Mouse (Mus musculus) intestine, embryonic 16.5 days (tissue): ENCODE measurements around the gene Exoc2. TPM values are rescaled to one million over a fixed set of nuclear protein-coding genes. Genes with fewer than 3 reads are reported as not detected.

Source experiments
- ATAC-seq: fragments of 200-750 bp; cut with Nextera tagmentation; 2 replicates; pipeline ENCODE4 v1.8.0; 2017; ENCODE audit warnings: moderate TSS enrichment, moderate library complexity
- H3K27ac ChIP-seq: fragments of 300-500 bp; sonication (generic); 2 replicates; pipeline ENCODE4 v1.5.1; 2014; ENCODE audit warnings: mild to moderate bottlenecking, low read length
- H3K27me3 ChIP-seq: fragments of 300-500 bp; sonication (generic); replicated peaks from 2 replicates; pipeline ENCODE4 v1.6.1; 2014; ENCODE audit warnings: low read length, control low read depth, mixed read lengths; ENCODE audit not compliant: control insufficient read depth, insufficient read depth
- H3K36me3 ChIP-seq: fragments of 300-500 bp; sonication (generic); 2 replicates; pipeline ENCODE4 v1.6.1; 2014; ENCODE audit warnings: low read length, control low read depth; ENCODE audit not compliant: control insufficient read depth, insufficient read depth
- H3K4me1 ChIP-seq: fragments of 300-500 bp; sonication (generic); 2 replicates; pipeline ENCODE4 v1.6.1; 2014; ENCODE audit warnings: low read length, control low read depth, mixed read lengths; ENCODE audit not compliant: control insufficient read depth, insufficient read depth
- H3K4me2 ChIP-seq: fragments of 300-500 bp; sonication (generic); 2 replicates; pipeline ENCODE4 v1.6.1; 2014; ENCODE audit warnings: low read depth, low read length, control low read depth
- H3K4me3 ChIP-seq: fragments of 300-500 bp; sonication (generic); 2 replicates; pipeline ENCODE4 v1.5.1; 2014; ENCODE audit warnings: mild to moderate bottlenecking, low read length
- H3K9ac ChIP-seq: fragments of 300-500 bp; sonication (generic); 2 replicates; pipeline ENCODE4 v1.6.1; 2014; ENCODE audit warnings: low read depth, low read length
- H3K9me3 ChIP-seq: fragments of 300-500 bp; sonication (generic); 2 replicates; pipeline ENCODE4 v1.6.1; 2016; ENCODE audit warnings: low read length, control low read depth; ENCODE audit not compliant: control insufficient read depth
- WGBS: fragments of 180-500 bp; shearing (Covaris S2); extraction: QIAGEN DNeasy Blood & Tissue Kit; methylation state at CpG from one replicate; pipeline ENCODE4 v1.1.7; 2014; 5-methylcytosine and 5-hydroxymethylcytosine counted together
- polyA plus RNA-seq: library from polyadenylated mRNA; unstranded; fragments of >200 nt; fragmentation: Nextera tagmentation; extraction: Ambion mirVana; gene quantifications from 2 replicates; pipeline ENCODE4 v1.2.1, GENCODE M21; 2015

Gene Exoc2
- polyA plus RNA-seq, 1 experiment from 2014 or later: 22.1 TPM

GRCm38 (mm10) chr13:30952044-30952443, 21.8 kb downstream of the Exoc2 start:
- H3K9ac ChIP-seq: no peak overlapping the region
- no peak overlapping the region for H3K4me3 ChIP-seq
- H3K9me3 ChIP-seq: no peaks in the 10 kb centered on the region
- 83% methylated on average over 2 of the region's 2 CpGs for WGBS
- no peaks in the 10 kb centered on the region for H3K36me3 ChIP-seq
- no peak for ATAC-seq
- no peaks in the 10 kb centered on the region for H3K4me1 ChIP-seq
- H3K4me2 ChIP-seq: no peak overlapping the region
- no peak overlapping the region for H3K27ac ChIP-seq
- H3K27me3 ChIP-seq: no peaks in the 10 kb centered on the region

DNA sequence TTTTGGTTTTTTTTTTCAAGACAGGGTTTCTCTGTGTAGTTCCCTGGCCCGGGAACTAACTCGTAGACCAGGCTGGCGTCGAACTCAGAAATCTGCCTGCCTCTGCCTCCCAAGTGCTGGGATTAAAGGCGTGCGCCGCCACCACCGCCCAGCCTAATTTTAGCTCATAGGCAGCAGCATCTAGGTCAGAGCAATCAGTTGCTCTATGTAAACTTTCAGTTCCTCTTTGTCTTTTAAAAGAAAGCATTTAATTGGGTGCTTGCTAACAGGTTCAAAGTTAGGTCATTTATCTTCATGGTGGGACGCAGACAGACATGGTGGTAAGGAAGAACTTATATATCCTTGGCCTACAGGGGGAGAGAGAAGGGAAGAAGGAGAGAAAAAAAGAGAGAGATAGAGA, 24.7 kb downstream of the Exoc2 start:
- 94% methylated on average over 9 of the region's 9 CpGs for WGBS
- Histone ChIP-seq H3K9me3 (no peaks in the 10 kb centered on the region), H3K4me3 (no peak overlapping the region), H3K9ac (no peak overlapping the region), H3K27me3 (no peaks in the 10 kb centered on the region), H3K4me2 (no peak overlapping the region), H3K4me1 (no peaks in the 10 kb centered on the region), H3K36me3 (no peaks in the 10 kb centered on the region), H3K27ac (no peak overlapping the region)
- no peak for ATAC-seq

GRCm38 (mm10) chr13:30947540-30947939, 26.4 kb downstream of the Exoc2 start, which contains the start of gene Hus1b:
TSS of gene Hus1b (minus strand) at chr13:30947759.
- no peaks in the 10 kb centered on the region for H3K36me3 ChIP-seq
- no peak within 1 kb of the TSS for H3K27ac ChIP-seq
- H3K4me1 ChIP-seq: no peaks in the 10 kb centered on the region
- H3K4me2 ChIP-seq: no peak within 1 kb of the TSS
- no peak within 1 kb of the TSS for H3K9ac ChIP-seq
- H3K9me3 ChIP-seq: no peaks in the 10 kb centered on the region
- H3K27me3 ChIP-seq: no peaks in the 10 kb centered on the region
- WGBS: 89% methylated on average over 11 of the region's 11 CpGs
- no peak for ATAC-seq
- H3K4me3 ChIP-seq: no peak within 1 kb of the TSS

DNA sequence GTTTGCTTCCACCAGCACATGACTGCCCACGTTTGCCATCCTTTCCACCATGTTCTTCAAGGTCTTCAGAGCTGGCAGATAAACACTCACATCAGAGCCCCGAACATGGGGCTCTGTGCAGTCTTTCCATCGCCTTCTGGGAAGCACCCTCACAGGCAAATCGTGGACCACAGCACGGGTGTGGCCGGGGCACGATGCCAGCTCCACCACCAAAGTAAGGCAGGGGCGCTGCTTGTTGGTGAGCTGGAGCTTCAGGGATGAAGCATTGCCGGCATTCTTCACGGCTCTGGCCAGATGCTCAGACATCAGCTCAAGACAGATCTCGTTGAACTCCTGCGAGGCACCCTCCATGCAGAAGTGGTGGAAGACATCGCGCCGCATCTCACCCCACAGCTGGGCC, 26.8 kb downstream of the Exoc2 start:
- H3K4me3 ChIP-seq: no peak overlapping the region
- WGBS: 89% methylated on average over 15 of the region's 15 CpGs
- no peaks in the 10 kb centered on the region for H3K4me1 ChIP-seq
- no peak for ATAC-seq
- H3K27me3 ChIP-seq: no peaks in the 10 kb centered on the region
- no peaks in the 10 kb centered on the region for H3K36me3 ChIP-seq
- no peak overlapping the region for H3K4me2 ChIP-seq
- no peaks in the 10 kb centered on the region for H3K9me3 ChIP-seq
- H3K27ac ChIP-seq: no peak overlapping the region
- H3K9ac ChIP-seq: no peak overlapping the region

DNA sequence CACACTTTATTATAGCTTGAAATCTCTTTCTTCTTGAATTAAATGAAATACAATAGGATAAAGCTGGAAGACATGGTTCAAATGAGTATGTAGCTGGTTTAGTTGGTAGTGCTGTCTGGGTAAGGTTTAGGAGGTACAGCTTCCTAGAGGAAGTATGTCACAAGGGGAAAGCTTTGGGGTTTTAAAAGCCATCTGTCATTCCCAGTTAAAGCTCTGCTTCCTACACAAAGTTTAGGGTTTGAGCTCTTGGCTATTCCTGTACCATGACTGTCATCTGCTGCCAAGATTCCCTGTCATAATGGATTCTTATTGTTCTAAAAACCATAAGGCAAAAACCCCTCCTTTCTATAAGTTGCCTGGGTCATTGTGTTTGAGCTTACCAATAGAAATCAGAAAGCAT, 28.1 kb downstream of the Exoc2 start:
- Histone ChIP-seq H3K27me3 (no peaks in the 10 kb centered on the region), H3K4me1 (no peaks in the 10 kb centered on the region), H3K9me3 (no peaks in the 10 kb centered on the region), H3K36me3 (no peaks in the 10 kb centered on the region), H3K4me2 (no peak overlapping the region), H3K4me3 (no peak overlapping the region), H3K27ac (no peak overlapping the region), H3K9ac (no peak overlapping the region)
- ATAC-seq: no peak

DNA sequence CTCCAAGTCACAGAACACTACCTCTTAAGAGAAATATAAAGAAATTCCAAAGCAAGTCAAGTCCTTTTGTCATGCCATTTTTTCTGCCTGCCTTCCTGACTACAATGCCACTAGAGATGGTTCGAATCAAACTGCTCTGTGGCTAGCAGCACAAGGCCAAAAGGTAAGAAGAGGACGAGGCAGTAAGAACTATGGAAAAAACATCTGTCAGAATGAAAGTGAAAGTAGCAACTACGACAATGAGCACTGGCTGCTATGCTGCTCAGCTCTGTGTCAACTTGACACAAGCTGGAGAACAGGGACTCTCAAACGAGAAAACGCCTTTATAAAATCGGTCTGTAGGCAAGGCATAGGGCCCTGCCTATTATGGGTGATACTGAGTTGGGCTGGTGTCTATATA, 40.9 kb downstream of the Exoc2 start:
- ATAC-seq: no peak

GRCm38 (mm10) chr13:30931613-30932012, 42.3 kb downstream of the Exoc2 start:
- no peaks in the 10 kb centered on the region for H3K27me3 ChIP-seq

More for the DNA sequence above, 40.9 kb downstream of the Exoc2 start:
- no peak overlapping the region for H3K4me2 ChIP-seq
- 77% methylated on average over 6 of the region's 6 CpGs for WGBS
- H3K9ac ChIP-seq: no peak overlapping the region
- H3K9me3 ChIP-seq: no peaks in the 10 kb centered on the region
- H3K4me1 ChIP-seq: no peaks in the 10 kb centered on the region; the same call in 1 of the 2 replicates
- no peak overlapping the region for H3K4me3 ChIP-seq
- H3K27me3 ChIP-seq: no peaks in the 10 kb centered on the region
- no peaks in the 10 kb centered on the region for H3K36me3 ChIP-seq
- no peak overlapping the region for H3K27ac ChIP-seq

GRCm38 (mm10) chr13:30929119-30929518, 44.8 kb downstream of the Exoc2 start:
- Histone ChIP-seq H3K27ac (no peak overlapping the region), H3K9me3 (no peaks in the 10 kb centered on the region), H3K9ac (no peak overlapping the region), H3K27me3 (no peaks in the 10 kb centered on the region), H3K4me3 (no peak overlapping the region), H3K4me1 (no peaks in the 10 kb centered on the region; the same call in 1 of the 2 replicates), H3K36me3 (no peaks in the 10 kb centered on the region), H3K4me2 (no peak overlapping the region)
- ATAC-seq: no peak
- WGBS: 82% methylated on average over 2 of the region's 2 CpGs

More at GRCm38 (mm10) chr13:30931613-30932012, 42.3 kb downstream of the Exoc2 start:
- H3K4me2 ChIP-seq: no peak overlapping the region
- H3K9me3 ChIP-seq: no peaks in the 10 kb centered on the region
- no peaks in the 10 kb centered on the region for H3K36me3 ChIP-seq
- H3K9ac ChIP-seq: no peak overlapping the region
- no peaks in the 10 kb centered on the region; the same call in 1 of the 2 replicates for H3K4me1 ChIP-seq
- no peak for ATAC-seq
- no peak overlapping the region for H3K27ac ChIP-seq
- 68% methylated on average over 4 of the region's 4 CpGs for WGBS
- H3K4me3 ChIP-seq: no peak overlapping the region

DNA sequence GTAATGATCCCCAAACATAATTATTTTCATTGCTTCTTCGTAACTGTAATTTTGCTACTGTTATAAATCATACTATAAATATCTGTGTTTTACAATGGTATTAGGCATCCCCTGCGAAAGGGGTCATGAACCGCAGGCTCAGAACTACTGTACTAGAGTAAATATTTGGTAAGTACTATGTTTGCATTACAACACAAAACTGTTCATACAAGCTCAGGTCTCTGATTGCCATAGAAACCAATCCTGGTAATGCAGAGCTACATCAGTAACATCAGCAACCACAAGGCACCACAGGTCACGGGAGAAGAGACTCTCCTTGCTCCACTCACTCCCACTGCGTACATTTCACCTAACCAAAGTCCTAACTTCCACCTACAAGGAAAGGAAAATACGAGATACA, 49.6 kb downstream of the Exoc2 start:
- no peaks in the 10 kb centered on the region for H3K9me3 ChIP-seq
- no peak overlapping the region for H3K4me3 ChIP-seq
- WGBS: 70% methylated on average over 6 of the region's 6 CpGs
- no peak for ATAC-seq
- H3K4me2 ChIP-seq: no peak overlapping the region
- no peaks in the 10 kb centered on the region; the same call in 1 of the 2 replicates for H3K4me1 ChIP-seq
- no peaks in the 10 kb centered on the region for H3K27me3 ChIP-seq
- 0 out of 2 replicates have a peak, but pooled peaks cover under 1% of the 10 kb centered on the region for H3K36me3 ChIP-seq
- H3K27ac ChIP-seq: no peak overlapping the region
- H3K9ac ChIP-seq: no peak overlapping the region

DNA sequence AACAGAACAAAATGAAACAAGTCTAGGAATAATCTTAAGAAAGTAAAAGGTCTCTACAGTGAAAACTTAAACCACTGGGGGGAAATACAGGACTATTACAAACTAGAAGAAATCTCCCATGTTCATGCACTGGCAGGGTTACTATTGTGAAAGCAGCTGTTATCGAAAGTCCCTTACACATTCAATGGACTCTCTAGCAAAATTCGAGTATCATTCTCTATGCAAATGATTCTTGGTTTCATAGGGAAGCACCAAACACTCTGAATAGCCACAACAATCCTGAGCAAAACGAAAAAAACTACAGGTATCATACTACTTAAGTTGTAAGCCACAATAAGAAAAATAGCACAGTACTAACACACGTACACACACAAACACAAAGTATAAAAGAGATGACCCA, 52.0 kb downstream of the Exoc2 start:
- Histone ChIP-seq H3K27ac (no peak overlapping the region), H3K27me3 (no peaks in the 10 kb centered on the region), H3K9me3 (no peaks in the 10 kb centered on the region), H3K4me1 (no peaks in the 10 kb centered on the region), H3K36me3 (0 out of 2 replicates have a peak, but pooled peaks cover 3% of the 10 kb centered on the region), H3K4me2 (no peak overlapping the region), H3K9ac (no peak overlapping the region), H3K4me3 (no peak overlapping the region)
- ATAC-seq: no peak
- 91% methylated on average over 4 of the region's 4 CpGs for WGBS
